Mouse (Mus musculus) limb, embryonic 10.5 days (tissue): ENCODE measurements around the gene B3gat3. TPM values are rescaled to one million over a fixed set of nuclear protein-coding genes. Genes with fewer than 3 reads are reported as not detected.
"Not testable (repeated sequence)": the region's sequence is repeated elsewhere in the genome, so short reads cannot be mapped to it uniquely, and the experiment has no call there.

Experiments
- DNase-seq: peaks from one replicate; pipeline ENCODE4 v3.0.0-alpha.2; 2017; ENCODE audit warnings: low spot score
- H3K27ac ChIP-seq: fragments of 300-500 bp; sonication (generic); 2 replicates; pipeline ENCODE4 v1.5.1; 2016; ENCODE audit warnings: mild to moderate bottlenecking
- H3K27me3 ChIP-seq: fragments of 300-500 bp; sonication (generic); 2 replicates; pipeline ENCODE4 v1.6.1; 2016; ENCODE audit warnings: low read depth, mild to moderate bottlenecking; ENCODE audit not compliant: poor library complexity, severe bottlenecking
- H3K36me3 ChIP-seq: fragments of 300-500 bp; sonication (generic); 2 replicates; pipeline ENCODE4 v1.6.1; 2016; ENCODE audit warnings: mild to moderate bottlenecking, moderate library complexity
- H3K4me1 ChIP-seq: fragments of 300-500 bp; sonication (generic); 2 replicates; pipeline ENCODE4 v1.6.1; 2016
- H3K4me3 ChIP-seq: fragments of 300-500 bp; sonication (generic); 2 replicates; pipeline ENCODE4 v1.5.1; 2016; ENCODE audit warnings: mild to moderate bottlenecking, moderate library complexity
- H3K9me3 ChIP-seq: fragments of 300-500 bp; sonication (generic); replicated peaks from 2 replicates; pipeline ENCODE4 v1.6.1; 2016; ENCODE audit warnings: mild to moderate bottlenecking
- WGBS: fragments of 180-500 bp; shearing (Covaris S2); methylation state at CpG from one replicate; pipeline ENCODE4 v1.1.7; 2016; 5-methylcytosine and 5-hydroxymethylcytosine counted together
- polyA plus RNA-seq: library from polyadenylated mRNA; unstranded; fragments of >200 nt; fragmentation: Nextera tagmentation; extraction: Ambion mirVana; gene quantifications from 2 replicates; pipeline ENCODE4 v1.2.1, GENCODE M21; 2016

B3gat3 gene
- polyA plus RNA-seq, 1 experiment from 2014 or later, result 48.1 TPM

DNA sequence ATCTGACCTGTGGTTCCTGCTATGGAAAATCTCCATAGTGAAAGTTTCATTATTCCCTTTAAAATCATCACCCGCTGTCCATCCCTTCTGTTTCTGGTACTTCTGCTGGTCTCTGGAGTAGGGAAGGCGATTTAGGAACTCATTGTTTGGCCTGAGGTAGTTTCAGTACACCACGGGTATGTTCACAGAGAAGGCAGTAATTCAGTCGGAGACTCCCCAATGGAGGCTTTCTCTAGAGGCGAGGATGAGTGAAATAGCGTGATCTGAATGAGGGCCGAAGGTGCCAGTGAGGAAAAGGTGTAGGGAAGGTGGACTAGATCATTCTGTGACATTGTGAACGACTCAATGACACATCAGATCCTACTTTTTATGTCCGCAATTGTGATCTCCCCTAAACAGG, 34.0 kb downstream of the B3gat3 start:
- DNase-seq, result no peak
- 10% methylated on average over 9 of the region's 9 CpGs for WGBS
- Histone ChIP-seq H3K36me3 (peaks cover 80% of the 10 kb centered on the region), H3K4me3 (peak overlapping the region; percentile 85), H3K27ac (peak overlapping the region; percentile 85), H3K4me1 (peaks cover 20% of the 10 kb centered on the region), H3K9me3 (no peaks in the 10 kb centered on the region), H3K27me3 (no peaks in the 10 kb centered on the region)

DNA sequence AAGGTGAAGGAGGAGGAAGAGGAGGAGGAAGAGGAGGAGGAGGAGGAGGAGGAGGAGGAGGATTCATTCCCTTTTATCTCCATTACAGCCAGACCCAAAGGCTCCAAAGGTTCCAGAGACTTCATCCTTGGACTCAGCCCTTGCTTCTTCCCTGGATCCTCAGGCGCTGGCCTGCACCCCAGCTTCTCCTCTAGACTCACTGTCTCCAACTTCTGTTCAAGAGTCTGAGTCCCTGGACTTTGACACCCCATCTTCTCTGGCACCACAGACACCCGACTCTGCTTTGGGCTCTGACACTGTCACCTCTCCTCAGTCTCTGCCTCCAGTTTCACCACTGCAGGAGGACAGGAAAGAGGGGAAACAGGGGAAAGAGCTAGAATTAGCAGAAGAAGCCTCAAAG, 42.1 kb downstream of the B3gat3 start:
- H3K27ac ChIP-seq, result no peak overlapping the region
- 81% methylated on average over 2 of the region's 2 CpGs for WGBS
- H3K9me3 ChIP-seq, result no peaks in the 10 kb centered on the region
- no peak for DNase-seq
- H3K4me1 ChIP-seq, result peaks cover 15% of the 10 kb centered on the region
- H3K27me3 ChIP-seq, result no peaks in the 10 kb centered on the region
- H3K4me3 ChIP-seq, result no peak overlapping the region
- H3K36me3 ChIP-seq, result peaks cover 88% of the 10 kb centered on the region

DNA sequence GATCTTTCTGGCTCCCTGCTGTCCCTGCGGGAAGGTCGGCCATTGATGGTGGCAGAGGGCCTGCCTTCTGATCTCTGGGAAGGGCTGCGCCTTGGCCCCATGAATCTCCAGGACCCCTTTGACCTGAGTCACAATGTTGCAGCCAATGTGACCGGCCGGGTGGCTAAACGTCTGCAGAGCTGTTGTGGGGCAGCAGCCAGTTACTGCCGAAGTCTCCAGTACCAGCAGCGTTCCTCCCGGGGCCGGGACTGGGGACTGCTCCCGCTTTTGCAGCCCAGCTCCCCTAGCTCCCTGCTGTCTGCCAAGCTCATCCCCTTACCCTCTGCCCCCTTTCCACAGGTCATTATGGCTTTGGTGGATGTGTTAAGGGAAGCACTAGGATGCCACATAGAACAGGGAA, 44.9 kb downstream of the B3gat3 start:
- 90% methylated on average over 11 of the region's 11 CpGs for WGBS
- H3K27ac ChIP-seq, result peak overlapping the region; percentile 88
- H3K4me3 ChIP-seq, result peak overlapping the region; percentile 73
- no peaks in the 10 kb centered on the region for H3K27me3 ChIP-seq
- no peak for DNase-seq
- H3K36me3 ChIP-seq, result peaks cover 78% of the 10 kb centered on the region
- no peaks in the 10 kb centered on the region for H3K9me3 ChIP-seq
- H3K4me1 ChIP-seq, result peaks cover 19% of the 10 kb centered on the region

- Histone ChIP-seq H3K9me3 (no peaks in the 10 kb centered on the region), H3K27ac (peak overlapping the region; percentile 88), H3K36me3 (peaks cover 78% of the 10 kb centered on the region), H3K4me1 (peaks cover 19% of the 10 kb centered on the region), H3K4me3 (peak overlapping the region; percentile 73), H3K27me3 (no peaks in the 10 kb centered on the region)
- DNase-seq, result no peak
- WGBS, result 79% methylated on average over 8 of the region's 8 CpGs
Measured at GRCm38 (mm10) chr19:8965771-8966170, 45.6 kb downstream of the B3gat3 start.

- no peaks in the 10 kb centered on the region for H3K9me3 ChIP-seq
- 49% methylated on average over 5 of the region's 5 CpGs for WGBS
- H3K36me3 ChIP-seq, result peaks cover 78% of the 10 kb centered on the region
- peak overlapping the region; percentile 73 for H3K4me3 ChIP-seq
- H3K27ac ChIP-seq, result peak overlapping the region; percentile 88
- DNase-seq, result no peak
- H3K4me1 ChIP-seq, result peaks cover 19% of the 10 kb centered on the region
- no peaks in the 10 kb centered on the region for H3K27me3 ChIP-seq
Measured at GRCm38 (mm10) chr19:8966198-8966589, 46.0 kb downstream of the B3gat3 start.

DNA sequence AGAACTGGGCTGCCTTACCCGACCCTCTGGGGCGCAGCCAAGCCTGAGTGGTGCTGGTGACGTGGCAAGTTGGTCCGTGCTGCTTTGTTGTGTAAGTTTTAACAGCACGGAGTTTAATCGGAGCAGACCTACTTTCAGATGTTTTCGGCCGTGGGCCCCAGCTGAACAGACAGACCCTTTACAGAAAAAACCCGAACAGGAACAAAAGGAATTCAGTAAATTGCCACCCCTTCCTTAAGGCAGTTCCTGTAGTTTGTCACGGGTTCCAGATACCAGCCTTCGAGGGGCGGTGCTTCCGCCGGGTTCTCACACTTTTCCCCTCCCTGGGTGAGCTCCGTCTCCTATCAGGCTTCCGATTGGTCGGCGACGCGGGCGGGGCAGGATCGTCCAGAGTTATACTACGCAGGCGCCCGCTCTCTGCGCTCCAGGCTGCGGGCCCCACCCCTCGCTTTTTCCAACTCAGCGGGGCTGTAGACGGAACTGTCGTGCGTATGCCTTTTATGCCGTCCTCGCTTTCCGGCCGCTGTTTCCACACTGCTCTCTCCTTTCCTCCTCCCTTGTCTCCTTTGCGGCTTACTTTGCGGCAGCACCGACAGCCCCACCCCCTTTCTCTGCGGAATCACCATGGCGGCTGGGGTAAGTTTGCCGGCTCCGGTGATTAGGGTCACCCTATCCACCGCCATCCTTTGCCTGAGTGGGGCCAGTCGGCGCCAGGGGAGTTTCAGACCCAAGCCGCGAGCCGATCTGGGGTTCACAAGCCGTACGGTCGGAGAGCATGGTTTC, 46.6 kb downstream of the B3gat3 start, which contains the start of gene Eef1g:
TSS of gene Eef1g (plus strand) at position 452 of the 783 bp plus-strand sequence.
- peak within 1 kb of the TSS; percentile 88 for H3K27ac ChIP-seq
- H3K4me3 ChIP-seq, result peak within 1 kb of the TSS; percentile 73
- H3K4me1 ChIP-seq, result peaks cover 19% of the 10 kb centered on the region
- H3K36me3 ChIP-seq, result peaks cover 78% of the 10 kb centered on the region
- no peaks in the 10 kb centered on the region for H3K9me3 ChIP-seq
- no peaks in the 10 kb centered on the region for H3K27me3 ChIP-seq
- peak; percentile 98 for DNase-seq
- 1% methylated on average over 52 of the region's 52 CpGs for WGBS

- no peaks in the 10 kb centered on the region for H3K27me3 ChIP-seq
- no peaks in the 10 kb centered on the region for H3K9me3 ChIP-seq
- peaks cover 78% of the 10 kb centered on the region for H3K36me3 ChIP-seq
- WGBS, result 0% methylated on average over 8 of the region's 8 CpGs
- DNase-seq, result no peak
- peak overlapping the region; percentile 73 for H3K4me3 ChIP-seq
- H3K4me1 ChIP-seq, result peaks cover 19% of the 10 kb centered on the region
- peak overlapping the region; percentile 88 for H3K27ac ChIP-seq
Measured at GRCm38 (mm10) chr19:8967373-8967743, 47.2 kb downstream of the B3gat3 start.

DNA sequence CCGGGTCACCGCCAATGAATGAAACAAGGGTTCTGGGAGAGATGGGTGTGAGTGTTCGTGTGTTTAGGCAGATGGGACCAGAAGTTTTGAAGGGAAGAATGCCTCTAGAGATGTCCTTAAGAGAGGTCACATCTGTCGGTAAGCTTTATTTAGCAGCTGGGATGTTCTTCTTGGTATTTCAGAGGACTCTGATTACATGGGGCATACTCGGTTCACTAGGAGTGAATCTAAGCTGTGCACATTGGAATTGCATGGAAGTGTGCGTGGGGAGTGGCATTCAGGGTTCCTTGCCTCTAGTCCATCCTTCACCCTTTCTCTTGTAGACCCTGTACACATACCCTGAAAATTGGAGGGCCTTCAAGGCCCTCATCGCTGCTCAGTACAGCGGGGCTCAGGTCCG, 47.7 kb downstream of the B3gat3 start:
- WGBS, result 6% methylated on average over 9 of the region's 9 CpGs
- Histone ChIP-seq H3K27ac (peak overlapping the region; percentile 88), H3K27me3 (no peaks in the 10 kb centered on the region), H3K4me1 (peaks cover 19% of the 10 kb centered on the region), H3K4me3 (peak overlapping the region; percentile 73), H3K9me3 (no peaks in the 10 kb centered on the region), H3K36me3 (peaks cover 78% of the 10 kb centered on the region)
- no peak for DNase-seq

GRCm38 (mm10) chr19:8972491-8972890, 52.3 kb downstream of the B3gat3 start:
- H3K4me1 ChIP-seq, H3K9me3 ChIP-seq, H3K27me3 ChIP-seq, H3K4me3 ChIP-seq, H3K27ac ChIP-seq, DNase-seq: not testable (repeated sequence)
- peaks cover 92% of the 10 kb centered on the region for H3K36me3 ChIP-seq
- 94% methylated on average over 8 of the region's 8 CpGs for WGBS

DNA sequence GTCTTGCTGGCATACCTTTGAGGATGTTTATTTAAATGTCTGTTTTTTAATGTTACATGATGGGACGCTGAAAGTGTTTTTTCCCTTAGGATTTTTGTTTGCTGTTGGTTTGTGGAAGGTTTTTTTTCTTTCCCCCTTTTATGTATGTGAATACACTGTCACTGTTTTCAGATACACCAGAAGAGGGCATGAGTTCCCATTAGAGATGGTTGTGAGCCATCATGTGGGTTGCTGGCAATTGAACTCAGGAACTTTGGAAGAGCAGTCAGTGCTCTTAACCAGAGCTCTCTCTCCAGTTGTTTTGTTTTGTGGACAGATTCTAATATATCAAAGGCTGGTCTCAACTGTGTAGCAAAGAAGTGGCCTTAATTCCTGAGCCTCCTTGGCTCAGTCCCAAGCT, 54.5 kb downstream of the B3gat3 start:
- Histone ChIP-seq H3K4me1 (no peaks in the 10 kb centered on the region; the same call in 1 of the 2 replicates), H3K36me3 (peaks cover 100% of the 10 kb centered on the region), H3K4me3 (no peak overlapping the region), H3K27me3 (no peaks in the 10 kb centered on the region), H3K9me3 (no peaks in the 10 kb centered on the region), H3K27ac (no peak overlapping the region)
- WGBS, result 94% methylated on average over 1 of the region's 1 CpGs
- DNase-seq, result no peak

DNA sequence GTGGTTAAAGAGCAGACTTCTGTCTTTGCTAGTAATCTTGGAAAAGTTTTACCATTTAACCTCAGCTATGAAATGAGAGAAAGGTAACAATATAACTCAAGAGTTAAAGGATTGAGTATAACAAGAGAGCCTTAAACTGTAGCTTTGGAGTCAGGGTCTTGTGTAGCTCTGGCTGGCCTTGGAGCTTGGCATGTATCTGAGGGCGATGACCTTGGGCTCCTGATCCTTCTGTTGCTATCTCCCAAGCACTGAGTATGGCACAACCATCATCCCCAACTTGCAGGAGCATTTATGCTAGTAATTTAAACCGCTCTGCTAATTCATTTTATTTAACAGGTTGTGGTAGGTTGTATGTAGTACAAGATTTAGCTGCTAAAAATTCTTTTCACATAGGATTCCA, 55.3 kb downstream of the B3gat3 start:
- no peaks in the 10 kb centered on the region for H3K9me3 ChIP-seq
- DNase-seq, result no peak
- H3K36me3 ChIP-seq, result peaks cover 100% of the 10 kb centered on the region
- no peaks in the 10 kb centered on the region; the same call in 1 of the 2 replicates for H3K4me1 ChIP-seq
- H3K4me3 ChIP-seq, result no peak overlapping the region
- no peaks in the 10 kb centered on the region for H3K27me3 ChIP-seq
- 95% methylated on average over 2 of the region's 2 CpGs for WGBS
- no peak overlapping the region for H3K27ac ChIP-seq

DNA sequence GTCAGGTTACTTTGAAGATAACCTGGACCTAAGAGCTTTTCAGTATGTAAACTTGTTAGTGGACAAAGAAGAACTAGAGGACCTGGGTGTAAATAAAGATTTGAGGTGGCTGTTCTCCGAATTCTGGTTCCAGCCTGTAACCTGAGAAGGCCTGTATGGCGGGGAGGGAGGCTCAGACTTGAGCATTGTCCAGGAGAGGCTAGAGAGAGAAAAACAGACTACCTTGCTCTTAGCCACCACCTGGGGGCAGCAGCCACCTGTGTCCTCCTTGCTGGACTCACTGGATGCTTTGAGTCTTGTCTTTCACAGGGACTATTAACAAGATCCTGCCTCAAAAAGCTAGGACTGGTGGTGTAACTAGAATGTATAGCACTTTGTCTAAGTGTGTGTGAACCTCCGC, 56.4 kb downstream of the B3gat3 start:
- peaks cover 97% of the 10 kb centered on the region for H3K36me3 ChIP-seq
- no peaks in the 10 kb centered on the region; the same call in 1 of the 2 replicates for H3K4me1 ChIP-seq
- H3K27me3 ChIP-seq, result no peaks in the 10 kb centered on the region
- peak; percentile 70 for DNase-seq
- H3K9me3 ChIP-seq, result no peaks in the 10 kb centered on the region
- H3K27ac ChIP-seq, result no peak overlapping the region; the same call in 1 of the 2 replicates
- H3K4me3 ChIP-seq, result no peak overlapping the region
- WGBS, result 50% methylated on average over 3 of the region's 3 CpGs
